Mouse (Mus musculus): ENCODE data around the gene Farsa. TPM values are rescaled to one million over a fixed set of nuclear protein-coding genes. Genes with fewer than 3 reads are reported as not detected.
"Not testable (repeated sequence)": the region's sequence is repeated elsewhere in the genome, so short reads cannot be mapped to it uniquely, and the experiment has no call there.

Gene Farsa
- polyA plus RNA-seq, 1 experiment from 2014 or later, result 44.3 TPM

DNA sequence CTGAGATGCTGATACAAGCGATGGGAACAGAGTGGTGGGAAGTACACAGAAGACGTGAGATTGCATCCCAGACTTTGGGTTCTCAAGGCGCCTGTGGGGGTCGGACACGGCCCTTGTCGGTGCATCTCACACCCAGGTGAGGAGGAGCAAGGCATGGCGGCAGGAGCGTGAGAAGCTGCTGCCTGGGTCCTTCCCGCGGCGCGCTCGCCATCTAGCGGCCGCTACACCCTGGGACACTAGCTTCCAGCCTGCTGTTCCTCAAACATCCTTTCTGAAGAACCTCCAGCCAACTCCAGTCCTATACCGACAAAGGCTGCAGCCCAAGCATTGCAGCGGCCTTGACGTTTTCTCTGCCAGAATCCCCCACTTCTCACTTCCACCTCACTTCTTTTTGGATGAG lies 33.1 kb upstream of the Farsa start:
- 0 out of 2 replicates have a peak overlapping the region, but pooled peaks have one; percentile 0 for H3K4me2 ChIP-seq (replicated peaks; ENCODE audit: low read depth)
- DNase-seq (ENCODE audit: low spot score) (peak; percentile 85), ATAC-seq (ENCODE audit: low FRiP score, low TSS enrichment) (peak; percentile 84)
- no peaks in the 10 kb centered on the region for H3K36me3 ChIP-seq (ENCODE audit: control insufficient read depth, insufficient read depth, low read length)
- no peaks in the 10 kb centered on the region for H3K9me3 ChIP-seq (ENCODE audit: control insufficient read depth, low read length)
- H3K27ac ChIP-seq (replicated peaks), result no peak overlapping the region
- no peaks in the 10 kb centered on the region for H3K4me1 ChIP-seq (replicated peaks; ENCODE audit: control insufficient read depth, insufficient read depth)
- no peak overlapping the region for H3K4me3 ChIP-seq (ENCODE audit: low read depth, low read length)
- WGBS, result 1% methylated on average over 18 of the region's 18 CpGs
- no peaks in the 10 kb centered on the region for H3K27me3 ChIP-seq (ENCODE audit: control insufficient read depth, insufficient read depth, low read length)
- no peak overlapping the region for H3K9ac ChIP-seq (ENCODE audit: low read length)
- TF ChIP-seq EP300 (optimal IDR thresholded peaks at IDR 0.05) (no peak), CTCF (IDR thresholded peaks at IDR 0.05; ENCODE audit: low read depth) (peak; percentile 92)

DNA sequence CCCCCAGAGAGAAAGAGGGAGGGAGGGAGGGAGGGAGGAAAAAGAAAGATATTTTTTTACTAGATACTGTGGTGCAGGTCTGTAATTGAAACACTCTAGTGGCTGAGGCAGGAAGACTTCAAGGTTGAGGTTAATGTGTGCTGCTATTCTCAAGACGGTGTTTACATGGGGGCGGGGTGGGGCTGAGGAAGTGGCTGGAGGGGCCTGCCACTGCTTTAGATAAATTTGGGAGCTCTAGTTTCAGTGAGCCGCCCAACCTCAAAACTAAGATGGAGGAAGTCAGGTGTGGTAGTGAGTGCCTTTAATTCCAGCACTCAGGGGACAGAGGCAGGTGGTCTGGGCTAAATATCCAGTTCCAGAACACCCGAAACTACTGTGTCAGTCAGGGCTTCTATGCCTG lies 31.2 kb upstream of the Farsa start:
- no peak overlapping the region for H3K4me2 ChIP-seq (replicated peaks; ENCODE audit: low read depth)
- ATAC-seq (ENCODE audit: low FRiP score, low TSS enrichment) (no peak), DNase-seq (ENCODE audit: low spot score) (no peak)
- no peaks in the 10 kb centered on the region for H3K4me1 ChIP-seq (replicated peaks; ENCODE audit: control insufficient read depth, insufficient read depth)
- WGBS, result 49% methylated on average over 4 of the region's 4 CpGs
- H3K9me3 ChIP-seq (ENCODE audit: control insufficient read depth, low read length), result no peaks in the 10 kb centered on the region
- no peak overlapping the region for H3K27ac ChIP-seq (replicated peaks)
- H3K4me3 ChIP-seq (ENCODE audit: low read depth, low read length), result no peak overlapping the region
- no peaks in the 10 kb centered on the region for H3K27me3 ChIP-seq (ENCODE audit: control insufficient read depth, insufficient read depth, low read length)
- H3K36me3 ChIP-seq (ENCODE audit: control insufficient read depth, insufficient read depth, low read length), result no peaks in the 10 kb centered on the region
- no peak overlapping the region for H3K9ac ChIP-seq (ENCODE audit: low read length)
- TF ChIP-seq CTCF (IDR thresholded peaks at IDR 0.05; ENCODE audit: low read depth), result no peak
- no peak for TF ChIP-seq EP300 (optimal IDR thresholded peaks at IDR 0.05)

DNA sequence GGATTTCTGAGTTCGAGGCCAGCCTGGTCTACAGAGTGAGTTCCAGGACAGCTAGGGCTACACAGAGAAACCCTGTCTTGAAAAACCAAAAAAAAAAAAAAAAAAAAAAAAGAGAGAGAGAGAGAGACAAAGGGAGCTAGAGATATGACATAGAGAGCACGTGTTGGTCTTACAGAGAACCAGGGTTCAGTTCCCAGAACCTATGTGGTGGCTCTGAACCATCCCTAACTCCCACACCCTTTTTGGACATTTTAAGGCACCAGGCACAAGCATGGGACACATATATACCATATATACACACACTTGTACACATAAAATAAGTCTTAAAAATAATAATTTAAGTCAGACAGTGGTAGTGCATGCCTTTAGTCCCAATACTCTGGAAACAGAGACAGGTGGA lies 30.3 kb upstream of the Farsa start:
- 90% methylated on average over 1 of the region's 2 CpGs for WGBS
- H3K4me3 ChIP-seq (ENCODE audit: low read depth, low read length); DNase-seq (ENCODE audit: low spot score); H3K9ac ChIP-seq (ENCODE audit: low read length); ATAC-seq (ENCODE audit: low FRiP score, low TSS enrichment); H3K9me3 ChIP-seq (ENCODE audit: control insufficient read depth, low read length); H3K4me2 ChIP-seq (replicated peaks; ENCODE audit: low read depth); H3K36me3 ChIP-seq (ENCODE audit: control insufficient read depth, insufficient read depth, low read length); H3K27ac ChIP-seq (replicated peaks); H3K27me3 ChIP-seq (ENCODE audit: control insufficient read depth, insufficient read depth, low read length); H3K4me1 ChIP-seq (replicated peaks; ENCODE audit: control insufficient read depth, insufficient read depth): not testable (repeated sequence)

DNA sequence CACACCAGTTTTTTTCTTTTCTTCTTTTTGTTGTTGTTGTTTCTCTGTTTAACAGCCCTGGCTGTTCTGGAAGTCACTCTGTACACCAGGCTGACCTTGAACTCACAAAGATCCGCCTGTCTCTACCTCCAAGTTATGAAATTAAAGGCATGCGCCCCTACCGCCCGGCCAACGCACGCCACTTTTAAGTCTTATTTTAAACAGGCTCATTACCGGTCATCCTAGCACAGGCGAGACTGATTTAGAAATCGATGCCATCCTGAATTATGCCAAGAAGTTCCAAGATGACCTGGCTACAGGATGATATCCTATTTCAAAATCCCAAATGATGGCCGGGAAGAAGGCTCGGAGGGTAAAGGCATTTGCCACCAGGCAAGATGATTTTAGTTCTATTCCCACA lies 25.3 kb upstream of the Farsa start, which contains the start of gene Gadd45gip1:
Gene Gadd45gip1 (plus strand): TSS at position 33 of the 400 bp plus-strand sequence.
- H3K27me3 ChIP-seq (ENCODE audit: control insufficient read depth, insufficient read depth, low read length), result no peaks in the 10 kb centered on the region
- peak within 1 kb of the TSS; percentile 96 for H3K9ac ChIP-seq (ENCODE audit: low read length)
- H3K36me3 ChIP-seq (ENCODE audit: control insufficient read depth, insufficient read depth, low read length), result peaks cover 11% of the 10 kb centered on the region
- peak within 1 kb of the TSS; percentile 95 for H3K27ac ChIP-seq (replicated peaks)
- TF ChIP-seq EP300 (optimal IDR thresholded peaks at IDR 0.05), result no peak
- peak; percentile 29; the same call in 1 of the 2 replicates for TF ChIP-seq CTCF (IDR thresholded peaks at IDR 0.05; ENCODE audit: low read depth)
- 72% methylated on average over 11 of the region's 11 CpGs for WGBS
- H3K4me2 ChIP-seq (replicated peaks; ENCODE audit: low read depth), result peak within 1 kb of the TSS; percentile 81
- H3K9me3 ChIP-seq (ENCODE audit: control insufficient read depth, low read length), result no peaks in the 10 kb centered on the region
- ATAC-seq (ENCODE audit: low FRiP score, low TSS enrichment), result 0 out of 2 replicates have a peak, but pooled peaks have one; percentile 19
- no peaks in the 10 kb centered on the region for H3K4me1 ChIP-seq (replicated peaks; ENCODE audit: control insufficient read depth, insufficient read depth)
- H3K4me3 ChIP-seq (ENCODE audit: low read depth, low read length), result peak within 1 kb of the TSS; percentile 99
- DNase-seq (ENCODE audit: low spot score), result no peak

DNA sequence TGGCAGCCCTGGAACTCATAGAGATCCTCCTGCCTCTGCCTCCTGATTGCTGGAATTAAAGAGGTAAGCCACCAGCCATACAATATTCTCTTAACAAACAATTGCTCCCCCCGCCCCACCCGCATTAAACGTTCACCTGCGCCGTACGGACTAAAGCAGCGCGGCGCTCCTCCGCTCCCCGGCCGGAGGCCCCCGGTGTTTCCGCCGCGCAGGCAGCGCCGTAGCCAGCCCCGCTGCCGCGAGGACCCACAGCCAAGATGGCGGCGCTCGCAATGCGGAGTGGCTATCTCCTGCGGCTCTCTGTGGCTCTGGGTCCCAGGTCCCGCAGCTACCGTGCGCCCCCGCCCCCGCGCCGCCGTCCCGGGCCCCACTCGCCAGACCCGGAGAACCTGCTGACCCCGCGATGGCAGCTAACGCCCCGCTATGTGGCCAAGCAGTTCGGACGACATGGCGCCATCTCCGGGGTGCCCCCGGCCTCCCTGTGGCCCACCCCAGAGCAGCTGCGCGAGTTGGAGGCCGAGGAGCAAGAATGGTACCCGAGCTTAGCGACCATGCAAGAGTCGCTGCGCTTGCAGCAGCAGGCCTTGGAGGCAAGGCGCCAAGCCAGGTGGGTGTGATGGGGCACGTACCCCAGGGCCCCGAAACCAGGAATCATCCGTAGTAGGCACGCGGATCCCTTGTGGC lies 24.6 kb upstream of the Farsa start:
- H3K4me3 ChIP-seq (ENCODE audit: low read depth, low read length), result peak overlapping the region; percentile 99
- peak overlapping the region; percentile 95 for H3K27ac ChIP-seq (replicated peaks)
- no peaks in the 10 kb centered on the region for H3K27me3 ChIP-seq (ENCODE audit: control insufficient read depth, insufficient read depth, low read length)
- WGBS, result under 1% methylated on average over 58 of the region's 59 CpGs
- H3K36me3 ChIP-seq (ENCODE audit: control insufficient read depth, insufficient read depth, low read length), result peaks cover 17% of the 10 kb centered on the region
- ATAC-seq (ENCODE audit: low FRiP score, low TSS enrichment) (peak; percentile 73), DNase-seq (ENCODE audit: low spot score) (peak; percentile 85)
- H3K9ac ChIP-seq (ENCODE audit: low read length), result peak overlapping the region; percentile 96
- H3K4me1 ChIP-seq (replicated peaks; ENCODE audit: control insufficient read depth, insufficient read depth), result no peaks in the 10 kb centered on the region
- TF ChIP-seq EP300 (optimal IDR thresholded peaks at IDR 0.05) (no peak), CTCF (IDR thresholded peaks at IDR 0.05; ENCODE audit: low read depth) (no peak)
- peak overlapping the region; percentile 81 for H3K4me2 ChIP-seq (replicated peaks; ENCODE audit: low read depth)
- H3K9me3 ChIP-seq (ENCODE audit: control insufficient read depth, low read length), result no peaks in the 10 kb centered on the region
